Mouse (Mus musculus) heart, adult 2 months (tissue): ENCODE measurements at regions not wholly inside any gene's neighbourhood (a gene's known extent, or its start where the extent isn't known, plus 50 kb on each side); places are given as distances from the start of the nearest gene placed in this dataset.

ENCODE experiments used
- EP300 ChIP-seq: fragments of 200-500 bp; IDR thresholded peaks from 2 replicates; pipeline ENCODE4 v1.6.1; 2011; ENCODE audit warnings: low read depth, low read length, control low read depth; ENCODE audit not compliant: insufficient read depth
- POLR2A ChIP-seq: fragments of 200-500 bp; IDR thresholded peaks from 2 replicates; pipeline ENCODE4 v1.6.1; 2011; ENCODE audit warnings: mild to moderate bottlenecking, low read depth, low read length, control low read depth; ENCODE audit not compliant: insufficient read depth

DNA sequence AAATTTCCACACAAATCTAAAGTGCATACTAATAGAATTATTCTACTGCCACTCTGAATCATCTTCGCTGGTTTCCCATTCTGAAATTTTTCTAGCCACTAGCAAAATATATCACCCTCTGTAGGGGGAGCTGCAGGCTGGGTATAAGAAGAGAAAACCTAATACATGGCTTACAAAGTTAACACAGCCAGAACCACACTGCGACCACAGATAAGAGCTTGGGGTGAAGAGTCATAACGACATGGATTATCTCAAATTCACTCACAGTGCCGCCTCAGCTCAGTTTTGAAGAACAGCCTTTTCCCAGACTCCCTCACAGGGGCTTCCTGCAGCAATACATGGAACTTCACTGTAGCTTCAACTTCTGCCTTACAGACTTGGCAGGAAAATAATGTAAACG, 240.0 kb downstream of the Adgra3 start:
- TF ChIP-seq EP300 (no peak), POLR2A (no peak)
